Mouse (Mus musculus): Measurements from ENCODE around the gene Pold3. TPM values are rescaled to one million over a fixed set of nuclear protein-coding genes. Genes with fewer than 3 reads are reported as not detected.

Gene Pold3
- polyA plus RNA-seq, 1 experiment from 2014 or later = 54.9 TPM

DNA sequence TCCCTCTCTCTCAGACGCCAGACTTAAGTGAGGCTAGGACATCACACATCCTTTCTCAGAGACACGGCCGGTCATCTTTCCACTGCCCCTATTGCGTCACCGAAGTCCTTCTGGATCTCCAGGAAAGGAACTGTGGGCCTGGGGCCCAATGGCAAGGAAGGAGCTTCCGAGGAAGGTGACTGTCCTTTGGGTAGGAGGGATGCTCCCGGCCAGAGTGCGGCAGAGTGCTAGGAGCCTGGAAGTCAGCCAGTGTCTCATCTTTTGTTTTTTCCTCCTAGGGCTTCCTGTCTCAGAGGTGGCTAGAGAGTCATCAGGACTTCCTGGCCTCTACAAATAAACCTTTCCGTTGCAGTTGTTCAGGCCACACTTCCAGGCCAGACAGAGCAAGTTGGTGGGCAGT, 15.7 kb upstream of the Pold3 start:
- ATAC-seq (replicated peaks) = no peak
- no peaks in the 10 kb centered on the region for H3K4me1 ChIP-seq
- H3K36me3 ChIP-seq = no peaks in the 10 kb centered on the region
- no peak overlapping the region for H3K27ac ChIP-seq (replicated peaks)
- WGBS = 91% methylated on average over 9 of the region's 9 CpGs
- H3K4me2 ChIP-seq (replicated peaks) = no peak overlapping the region
- H3K27me3 ChIP-seq = no peaks in the 10 kb centered on the region
- no peak overlapping the region for H3K9ac ChIP-seq (replicated peaks)
- H3K4me3 ChIP-seq = no peak overlapping the region
- H3K9me3 ChIP-seq = no peaks in the 10 kb centered on the region

DNA sequence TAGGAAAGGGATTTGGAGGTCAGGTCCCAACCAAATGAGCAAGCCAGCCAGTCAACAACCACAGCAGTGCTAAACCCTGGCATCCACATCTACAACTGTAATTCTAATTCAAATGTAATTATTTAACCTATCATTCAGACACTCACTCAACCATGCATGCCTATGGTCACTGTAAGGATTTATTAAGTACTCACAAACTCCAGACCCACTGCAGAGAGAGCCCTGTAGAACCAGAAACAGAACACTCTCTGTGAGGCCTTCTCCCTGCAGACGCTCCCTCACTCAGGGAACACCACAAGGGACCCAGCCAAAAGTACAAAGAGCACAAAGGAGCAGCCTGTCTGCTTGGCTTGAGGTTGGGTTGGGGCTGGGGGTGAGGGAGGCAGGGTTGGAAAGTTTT, 11.0 kb upstream of the Pold3 start:
- WGBS = 63% methylated on average over 1 of the region's 1 CpGs
- no peaks in the 10 kb centered on the region for H3K4me1 ChIP-seq
- no peaks in the 10 kb centered on the region for H3K9me3 ChIP-seq
- H3K27me3 ChIP-seq = no peaks in the 10 kb centered on the region
- H3K9ac ChIP-seq (replicated peaks) = no peak overlapping the region
- no peak for ATAC-seq (replicated peaks)
- H3K27ac ChIP-seq (replicated peaks) = no peak overlapping the region
- no peaks in the 10 kb centered on the region for H3K36me3 ChIP-seq
- no peak overlapping the region for H3K4me3 ChIP-seq
- no peak overlapping the region for H3K4me2 ChIP-seq (replicated peaks)

DNA sequence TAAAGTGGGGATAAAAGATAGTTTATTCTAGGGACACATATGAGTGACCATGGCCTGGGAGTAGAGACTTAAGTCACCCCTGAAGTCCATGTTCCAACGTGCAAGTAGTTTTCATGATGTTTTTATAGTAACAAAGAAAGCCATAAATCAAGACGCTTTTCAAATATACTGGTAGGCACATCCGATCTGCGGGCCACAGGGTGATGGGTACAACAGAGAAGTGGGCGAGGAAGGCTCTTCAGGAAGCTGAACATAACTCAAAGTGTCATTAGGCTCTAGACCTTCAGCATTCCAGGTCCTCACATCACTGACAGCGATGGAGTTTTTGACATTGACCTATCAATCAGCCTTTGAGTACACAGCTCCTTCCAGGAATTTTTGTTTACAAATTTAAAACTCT, 9.2 kb upstream of the Pold3 start:
- ATAC-seq (replicated peaks) = no peak
- Histone ChIP-seq H3K4me1 (no peaks in the 10 kb centered on the region), H3K4me2 (replicated peaks) (no peak overlapping the region), H3K9me3 (no peaks in the 10 kb centered on the region), H3K9ac (replicated peaks) (no peak overlapping the region), H3K27ac (replicated peaks) (no peak overlapping the region), H3K4me3 (no peak overlapping the region), H3K27me3 (no peaks in the 10 kb centered on the region), H3K36me3 (no peaks in the 10 kb centered on the region)
- WGBS = 85% methylated on average over 6 of the region's 6 CpGs

DNA sequence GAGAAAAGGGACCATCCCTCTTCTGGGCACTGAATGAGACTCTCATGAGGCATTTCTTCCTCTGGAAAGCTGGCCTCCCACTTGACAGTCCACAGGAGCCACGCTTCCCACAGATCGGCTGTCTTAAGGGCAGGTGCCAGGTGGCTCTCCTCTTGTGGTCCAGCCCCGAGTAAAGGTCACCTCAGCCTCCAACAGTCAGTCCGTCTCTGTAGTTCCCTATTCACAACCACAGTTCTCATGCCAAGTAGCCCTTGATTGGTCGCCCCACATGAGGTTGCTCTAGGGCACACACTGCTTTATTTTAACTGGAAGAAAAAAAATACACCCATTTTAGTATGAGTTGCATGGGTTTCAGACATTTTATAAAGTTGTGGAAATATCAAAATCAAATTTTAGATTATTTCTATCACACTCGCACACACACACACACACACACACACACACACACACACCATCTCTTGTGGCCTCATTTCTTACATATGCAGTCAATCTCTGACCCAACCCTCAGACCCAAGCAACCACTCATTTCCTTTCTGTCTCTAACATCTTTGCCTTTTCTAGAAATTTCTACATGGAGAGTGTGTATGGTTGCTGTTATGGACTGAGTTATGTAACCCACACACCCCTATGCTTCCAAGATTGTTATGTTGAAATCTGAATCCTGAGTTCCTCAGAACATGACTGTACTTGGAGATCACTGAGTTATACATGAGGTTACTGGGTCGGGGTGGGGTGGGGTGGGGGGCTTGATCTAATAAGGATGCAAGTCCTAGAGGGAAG, 7.1 kb upstream of the Pold3 start:
- 86% methylated on average over 7 of the region's 7 CpGs for WGBS

DNA sequence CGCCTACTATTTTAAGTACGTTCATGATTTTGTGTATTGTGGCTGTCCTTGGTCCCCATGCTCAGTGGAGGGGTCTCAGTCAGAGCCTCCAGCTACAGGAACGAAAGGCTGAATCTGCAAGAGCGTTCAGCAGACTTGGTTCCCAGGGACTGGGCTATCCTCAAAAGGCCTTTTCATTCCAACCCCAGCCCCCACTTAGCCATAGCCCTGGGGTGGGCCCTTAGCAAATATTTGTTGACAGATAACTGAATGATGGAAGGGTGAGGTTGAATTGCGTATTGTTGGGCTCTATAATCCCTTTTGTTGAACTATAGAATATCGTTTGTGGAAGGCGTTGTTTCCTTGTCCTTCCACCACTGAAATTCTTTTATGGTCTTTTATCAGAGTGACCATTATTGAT, 5.1 kb upstream of the Pold3 start:
- Histone ChIP-seq H3K4me3 (no peak overlapping the region), H3K4me2 (replicated peaks) (no peak overlapping the region), H3K27me3 (no peaks in the 10 kb centered on the region), H3K9ac (replicated peaks) (no peak overlapping the region), H3K4me1 (peaks cover 5% of the 10 kb centered on the region), H3K36me3 (no peaks in the 10 kb centered on the region), H3K27ac (replicated peaks) (no peak overlapping the region), H3K9me3 (no peaks in the 10 kb centered on the region)
- WGBS = 76% methylated on average over 7 of the region's 7 CpGs
- ATAC-seq (replicated peaks) = no peak

More for the DNA sequence above, 7.1 kb upstream of the Pold3 start:
- Histone ChIP-seq H3K27me3 (no peaks in the 10 kb centered on the region), H3K9ac (replicated peaks) (no peak overlapping the region), H3K4me3 (no peak overlapping the region), H3K36me3 (no peaks in the 10 kb centered on the region), H3K4me2 (replicated peaks) (no peak overlapping the region), H3K9me3 (no peaks in the 10 kb centered on the region), H3K27ac (replicated peaks) (no peak overlapping the region), H3K4me1 (no peaks in the 10 kb centered on the region)
- ATAC-seq (replicated peaks) = no peak

DNA sequence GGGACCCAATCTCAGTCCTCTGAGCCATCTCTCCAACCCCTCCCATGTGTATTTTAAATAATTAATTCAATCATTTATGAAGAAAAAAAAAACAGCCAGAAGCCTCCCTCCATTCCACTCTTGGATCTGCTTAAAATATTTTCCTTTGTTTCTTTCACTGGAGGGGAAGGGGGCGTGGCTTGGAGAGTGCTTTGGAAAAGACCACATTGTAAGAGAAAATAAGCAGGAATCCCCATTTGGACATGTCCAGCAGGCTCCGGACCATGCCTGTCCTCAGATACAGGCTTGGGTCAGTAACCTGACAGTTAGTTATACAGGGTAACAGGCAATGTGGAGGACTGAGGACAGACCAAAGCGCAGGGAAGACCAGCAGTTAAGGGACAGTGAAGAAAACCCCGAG, 3.8 kb upstream of the Pold3 start:
- Histone ChIP-seq H3K4me1 (peaks cover 10% of the 10 kb centered on the region), H3K4me2 (replicated peaks) (no peak overlapping the region), H3K27ac (replicated peaks) (no peak overlapping the region), H3K4me3 (no peak overlapping the region), H3K27me3 (no peaks in the 10 kb centered on the region), H3K9ac (replicated peaks) (no peak overlapping the region), H3K9me3 (no peaks in the 10 kb centered on the region), H3K36me3 (no peaks in the 10 kb centered on the region)
- 73% methylated on average over 4 of the region's 4 CpGs for WGBS
- no peak for ATAC-seq (replicated peaks)

DNA sequence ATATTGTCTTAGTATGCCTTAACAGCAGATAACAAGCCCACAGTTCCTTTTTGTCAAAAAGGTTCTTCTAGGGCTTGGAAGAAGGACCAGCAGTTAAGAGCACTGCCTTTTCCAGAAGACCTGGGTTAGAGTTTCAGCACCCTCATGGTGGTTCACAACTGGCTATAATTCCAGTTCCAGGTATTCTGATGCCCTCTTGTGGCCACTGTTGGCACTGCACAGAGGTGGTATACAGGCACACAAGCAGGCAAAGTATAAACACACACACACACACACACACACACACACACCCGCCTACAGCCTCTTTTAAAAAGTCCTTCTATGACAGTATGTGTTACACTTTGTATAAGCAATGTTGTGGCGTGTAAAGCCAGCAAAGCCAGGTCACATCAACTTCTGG, 2.8 kb upstream of the Pold3 start:
- H3K36me3 ChIP-seq = no peaks in the 10 kb centered on the region
- no peaks in the 10 kb centered on the region for H3K9me3 ChIP-seq
- H3K4me1 ChIP-seq = peaks cover 17% of the 10 kb centered on the region
- H3K27me3 ChIP-seq = no peaks in the 10 kb centered on the region
- ATAC-seq (replicated peaks) = no peak
- 76% methylated on average over 2 of the region's 2 CpGs for WGBS
- no peak overlapping the region for H3K9ac ChIP-seq (replicated peaks)
- no peak overlapping the region for H3K4me3 ChIP-seq
- H3K27ac ChIP-seq (replicated peaks) = no peak overlapping the region
- no peak overlapping the region for H3K4me2 ChIP-seq (replicated peaks)

DNA sequence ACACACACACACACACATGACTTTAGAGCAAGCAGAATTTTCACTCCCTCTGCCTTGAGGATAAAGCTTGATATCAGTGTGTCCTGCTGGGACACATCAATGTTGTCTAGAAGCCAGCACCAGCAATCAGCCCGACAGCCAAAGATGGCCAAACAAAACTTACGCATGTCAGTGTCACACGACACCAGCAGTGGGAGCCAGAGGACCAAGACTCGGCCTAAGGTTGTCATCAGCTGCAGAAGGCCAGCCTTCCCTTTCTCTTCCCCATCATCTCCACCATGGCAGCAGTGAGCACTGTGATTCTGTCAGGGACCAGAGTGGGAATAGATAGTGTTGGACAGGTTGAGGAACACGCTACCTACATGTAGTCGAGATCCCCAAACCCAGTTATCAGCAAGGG, 2.1 kb upstream of the Pold3 start:
- H3K4me3 ChIP-seq = no peak overlapping the region
- peaks cover 6% of the 10 kb centered on the region; the same call in 1 of the 2 replicates for H3K36me3 ChIP-seq
- ATAC-seq (replicated peaks) = no peak
- H3K27me3 ChIP-seq = no peaks in the 10 kb centered on the region
- H3K4me1 ChIP-seq = peaks cover 17% of the 10 kb centered on the region
- no peaks in the 10 kb centered on the region for H3K9me3 ChIP-seq
- no peak overlapping the region for H3K9ac ChIP-seq (replicated peaks)
- no peak overlapping the region for H3K27ac ChIP-seq (replicated peaks)
- H3K4me2 ChIP-seq (replicated peaks) = no peak overlapping the region
- WGBS = 58% methylated on average over 6 of the region's 6 CpGs

DNA sequence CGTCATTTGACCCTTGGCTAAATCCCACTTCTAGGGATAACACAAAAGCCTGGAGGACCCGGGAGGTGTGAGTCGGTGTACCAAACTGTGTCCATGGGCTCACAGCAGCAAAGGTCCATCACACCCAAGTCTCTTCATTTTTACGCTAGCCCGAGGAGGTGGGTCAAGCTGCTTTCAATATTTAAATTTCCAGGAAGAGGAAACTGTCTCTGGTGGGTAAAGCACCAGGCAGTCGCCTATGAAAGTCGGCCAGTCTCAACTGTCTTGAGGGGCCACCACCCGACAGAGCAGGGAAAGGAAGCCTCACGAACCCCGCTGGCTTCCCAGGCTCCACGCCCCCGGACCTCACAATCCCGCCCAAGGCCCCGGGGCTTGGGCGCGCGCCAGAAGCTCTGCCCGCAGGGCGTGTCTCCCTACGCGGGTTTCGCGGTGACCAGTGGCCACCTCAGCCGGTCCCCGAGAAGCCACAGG, 539 bp downstream of the Pold3 start:
- Histone ChIP-seq H3K4me2 (replicated peaks) (peak overlapping the region; percentile 70), H3K27ac (replicated peaks) (peak overlapping the region; percentile 77), H3K9me3 (no peaks in the 10 kb centered on the region), H3K4me3 (peak overlapping the region; percentile 89), H3K27me3 (no peaks in the 10 kb centered on the region), H3K9ac (replicated peaks) (peak overlapping the region; percentile 86), H3K4me1 (peaks cover 17% of the 10 kb centered on the region), H3K36me3 (peaks cover 27% of the 10 kb centered on the region)
- 0% methylated on average over 25 of the region's 25 CpGs for WGBS
- ATAC-seq (replicated peaks) = peak; percentile 57

DNA sequence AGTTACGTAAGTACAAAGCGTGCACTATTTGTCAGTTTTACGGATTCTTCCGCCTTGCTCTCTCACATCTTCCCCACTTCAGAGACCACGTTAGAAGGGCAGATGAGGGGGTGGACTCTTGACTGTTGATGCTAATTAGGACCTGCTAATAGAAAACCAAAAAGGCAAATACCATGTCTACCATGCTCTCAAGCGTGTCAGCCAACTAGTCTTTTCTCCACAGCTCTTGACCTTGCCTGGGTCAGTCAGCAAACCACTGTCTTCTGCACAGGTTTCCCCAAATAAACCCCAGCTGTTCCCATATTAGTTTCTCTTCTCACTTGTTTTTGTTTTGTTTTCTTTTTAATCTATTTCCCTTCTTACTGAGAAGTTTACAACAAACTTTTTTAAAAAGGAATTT, 7.1 kb downstream of the Pold3 start:
- no peak overlapping the region for H3K9ac ChIP-seq (replicated peaks)
- no peaks in the 10 kb centered on the region for H3K27me3 ChIP-seq
- no peak overlapping the region for H3K27ac ChIP-seq (replicated peaks)
- 89% methylated on average over 6 of the region's 6 CpGs for WGBS
- H3K4me1 ChIP-seq = no peaks in the 10 kb centered on the region; the same call in 1 of the 2 replicates
- no peak for ATAC-seq (replicated peaks)
- no peak overlapping the region for H3K4me2 ChIP-seq (replicated peaks)
- no peak overlapping the region for H3K4me3 ChIP-seq
- H3K36me3 ChIP-seq = peaks cover 60% of the 10 kb centered on the region
- no peaks in the 10 kb centered on the region for H3K9me3 ChIP-seq

DNA sequence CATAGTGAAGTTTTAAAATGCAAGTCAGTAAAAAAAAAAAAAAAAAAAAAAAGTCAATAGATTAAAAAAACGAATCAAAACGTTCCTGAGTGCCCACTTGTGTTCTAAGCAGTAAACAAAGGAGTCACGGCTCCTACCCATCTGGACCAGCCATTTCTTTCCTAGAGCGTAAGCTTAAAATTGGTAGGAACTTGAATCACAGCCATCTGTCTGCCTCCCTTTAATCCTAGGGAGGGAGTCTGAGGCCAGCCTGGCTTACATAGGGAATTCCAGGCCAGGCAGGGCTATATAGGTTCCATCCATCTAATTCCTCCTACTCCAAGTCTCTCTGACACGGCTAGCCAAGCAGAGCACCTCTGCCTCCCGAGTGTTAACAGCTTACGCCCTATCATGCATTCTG, 7.5 kb downstream of the Pold3 start:
- Histone ChIP-seq H3K4me3 (no peak overlapping the region), H3K4me2 (replicated peaks) (no peak overlapping the region), H3K9me3 (no peaks in the 10 kb centered on the region), H3K9ac (replicated peaks) (no peak overlapping the region), H3K36me3 (peaks cover 57% of the 10 kb centered on the region), H3K27me3 (no peaks in the 10 kb centered on the region), H3K27ac (replicated peaks) (no peak overlapping the region), H3K4me1 (no peaks in the 10 kb centered on the region; the same call in 1 of the 2 replicates)
- 70% methylated on average over 7 of the region's 7 CpGs for WGBS
- no peak for ATAC-seq (replicated peaks)

DNA sequence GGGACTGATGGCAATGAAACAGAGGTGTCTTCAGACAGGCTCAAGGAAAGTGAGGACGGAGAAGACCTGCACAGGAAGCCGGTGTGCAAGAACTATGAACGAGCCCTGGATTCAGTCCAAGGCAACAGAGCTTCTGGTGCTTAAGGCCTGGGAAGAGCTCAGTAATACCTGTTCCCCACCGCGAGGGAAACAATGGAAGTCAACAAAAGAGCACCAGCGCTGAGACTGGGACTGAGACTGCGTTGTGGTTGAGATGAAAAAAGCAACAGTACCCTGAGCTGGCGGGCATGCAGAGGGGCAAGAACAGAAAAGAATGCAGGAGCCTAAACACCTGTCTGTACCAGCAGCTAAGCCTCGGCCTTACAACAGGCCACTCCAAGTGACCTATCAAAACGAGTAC, 9.9 kb downstream of the Pold3 start:
- peaks cover 44% of the 10 kb centered on the region for H3K36me3 ChIP-seq
- H3K27ac ChIP-seq (replicated peaks) = no peak overlapping the region
- H3K4me1 ChIP-seq = no peaks in the 10 kb centered on the region
- H3K4me3 ChIP-seq = no peak overlapping the region
- H3K9me3 ChIP-seq = no peaks in the 10 kb centered on the region
- H3K9ac ChIP-seq (replicated peaks) = no peak overlapping the region
- no peak for ATAC-seq (replicated peaks)
- no peaks in the 10 kb centered on the region for H3K27me3 ChIP-seq
- WGBS = 52% methylated on average over 10 of the region's 10 CpGs
- H3K4me2 ChIP-seq (replicated peaks) = no peak overlapping the region

DNA sequence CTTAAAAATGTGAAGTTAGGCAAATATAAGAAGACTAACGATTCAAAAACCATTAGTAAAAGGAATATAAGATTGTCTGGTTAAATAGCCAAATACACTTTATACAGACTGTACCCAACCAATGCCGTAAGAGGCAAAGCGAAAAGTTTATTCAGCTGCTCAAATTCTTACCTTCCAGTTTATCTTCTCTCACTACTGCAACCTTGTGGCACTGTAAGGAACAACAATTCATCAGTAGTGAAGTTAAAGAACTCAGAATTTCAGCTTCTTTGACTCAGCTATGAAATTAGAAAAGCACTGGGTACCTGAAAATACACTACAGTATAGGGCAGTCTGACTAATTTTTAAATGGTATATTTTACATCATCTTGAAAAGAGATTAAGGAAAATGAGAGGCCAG, 13.0 kb downstream of the Pold3 start:
- Histone ChIP-seq H3K9me3 (no peaks in the 10 kb centered on the region), H3K27me3 (no peaks in the 10 kb centered on the region), H3K9ac (replicated peaks) (no peak overlapping the region), H3K27ac (replicated peaks) (no peak overlapping the region), H3K4me3 (no peak overlapping the region), H3K36me3 (peaks cover 59% of the 10 kb centered on the region), H3K4me2 (replicated peaks) (no peak overlapping the region), H3K4me1 (no peaks in the 10 kb centered on the region)
- WGBS = 83% methylated on average over 3 of the region's 3 CpGs
- ATAC-seq (replicated peaks) = no peak

Data from forebrain, embryonic 15.5 days (tissue).